Mouse (Mus musculus) heart, postnatal 10 days (tissue): Measurements from ENCODE around the gene Flot1. TPM values are rescaled to one million over a fixed set of nuclear protein-coding genes. Genes with fewer than 3 reads are reported as not detected.
A peak's percentile ranks its signal among the peaks of the same experiment; 100 is the strongest.

Source experiments
- DNase-seq, 2 experiments: peaks; one replicate each; pipeline ENCODE4 v3.0.0; 2021
- intact Hi-C: fragments of 180-260 bp; cut with DNase I; formaldehyde crosslinking; loops from one replicate; pipeline ENCODE4 v1.15.1; 2025
- total RNA-seq, 2 experiments: library from RNA; stranded (reverse); gene quantifications; 2 replicates each; pipeline ENCODE4 v1.2.3; 2021

The Flot1 gene
- total RNA-seq, 2 experiments from 2014 or later, result 114 to 124 TPM

GRCm38 (mm10) chr17:35810900-35811648 lies 12.0 kb upstream of the Flot1 start:
- DNase-seq, result no peak
- intact Hi-C loops, result no loop called here

- DNase-seq, result no peak
- intact Hi-C loops, result loop anchor here (2.0 kb wide), 1 partner anchor 28 kb away; no protein-coding TSS in a partner anchor
These were observed 10.7 kb upstream of the Flot1 start for GRCm38 (mm10) chr17:35812307-35812706.

- intact Hi-C loops, result loop anchor here (2.0 kb wide), 1 partner anchor 28 kb away; no protein-coding TSS in a partner anchor
- DNase-seq, result no peak
These were observed 10.3 kb upstream of the Flot1 start for GRCm38 (mm10) chr17:35812736-35813135.

GRCm38 (mm10) chr17:35813245-35813647 lies 9.8 kb upstream of the Flot1 start:
- DNase-seq, result peak; percentile 98
- intact Hi-C loops, result loop anchor here (2.0 kb wide), 1 partner anchor 28 kb away; no protein-coding TSS in a partner anchor

- intact Hi-C loops, result loop anchor here (2.0 kb wide), 1 partner anchor 29 kb away; no protein-coding TSS in a partner anchor
- peak in 1 of 2 experiments; percentile 48 for DNase-seq
These were observed 9.4 kb upstream of the Flot1 start for GRCm38 (mm10) chr17:35813653-35814052.

- no peak for DNase-seq
- intact Hi-C loops, result no loop called here
These were observed 8.4 kb upstream of the Flot1 start for GRCm38 (mm10) chr17:35814678-35815077.

GRCm38 (mm10) chr17:35815836-35816235 lies 7.2 kb upstream of the Flot1 start:
- intact Hi-C loops, result no loop called here
- no peak for DNase-seq

- intact Hi-C loops, result no loop called here
- DNase-seq, result no peak
These were observed 6.3 kb upstream of the Flot1 start for GRCm38 (mm10) chr17:35816686-35817085.

GRCm38 (mm10) chr17:35817226-35817625 lies 5.8 kb upstream of the Flot1 start:
- intact Hi-C loops, result no loop called here
- no peak for DNase-seq

GRCm38 (mm10) chr17:35820111-35820510 lies 2.9 kb upstream of the Flot1 start:
- no peak for DNase-seq
- intact Hi-C loops, result no loop called here

- peak; percentile 89 for DNase-seq
- intact Hi-C loops, result no loop called here
These were observed 1.3 kb upstream of the Flot1 start, which contains the start of gene Ier3 for GRCm38 (mm10) chr17:35821439-35822430. Ier3 (plus strand) TSS chr17:35821684.

- intact Hi-C loops, result no loop called here
- DNase-seq, result no peak
These were observed 466 bp upstream of the Flot1 start for GRCm38 (mm10) chr17:35822564-35822963.

- no peak for DNase-seq
- intact Hi-C loops, result no loop called here
These were observed 1.4 kb downstream of the Flot1 start for GRCm38 (mm10) chr17:35824402-35824801.

- intact Hi-C loops, result no loop called here
- DNase-seq, result no peak
These were observed 2.2 kb downstream of the Flot1 start for GRCm38 (mm10) chr17:35825109-35825850.

- DNase-seq, result peak; percentile 88 to 90
- intact Hi-C loops, result loop anchor here (2.0 to 5.0 kb wide), 3 partner anchors 79 to 163 kb away; no protein-coding TSS in a partner anchor
These were observed 6.7 kb downstream of the Flot1 start for GRCm38 (mm10) chr17:35829737-35830136.

GRCm38 (mm10) chr17:35832400-35833238 lies 9.6 kb downstream of the Flot1 start:
- no peak for DNase-seq
- intact Hi-C loops, result loop anchor here (5.0 kb wide), 1 partner anchor 160 kb away; no protein-coding TSS in a partner anchor

- intact Hi-C loops, result loop anchor here (5.0 kb wide), 1 partner anchor 159 kb away; no protein-coding TSS in a partner anchor
- DNase-seq, result no peak
These were observed 10.3 kb downstream of the Flot1 start for GRCm38 (mm10) chr17:35833239-35833751.

GRCm38 (mm10) chr17:35833894-35834293 lies 10.9 kb downstream of the Flot1 start:
- intact Hi-C loops, result loop anchor here (5.0 kb wide), 1 partner anchor 158 kb away; no protein-coding TSS in a partner anchor
- DNase-seq, result no peak
